Mouse (Mus musculus) adrenal gland, adult 8-10 months (tissue): ENCODE measurements around the gene Scgb1c1. TPM values are rescaled to one million over a fixed set of nuclear protein-coding genes. Genes with fewer than 3 reads are reported as not detected.

ENCODE experiments used
- DNase-seq: peaks from one replicate; pipeline ENCODE4 v3.0.0; 2022
- total RNA-seq, 4 experiments: library from RNA; stranded (reverse); gene quantifications; 2 replicates each; pipeline ENCODE4 v1.2.4; 2022

The Scgb1c1 gene
- total RNA-seq, 4 experiments from 2014 or later: not detected

DNA sequence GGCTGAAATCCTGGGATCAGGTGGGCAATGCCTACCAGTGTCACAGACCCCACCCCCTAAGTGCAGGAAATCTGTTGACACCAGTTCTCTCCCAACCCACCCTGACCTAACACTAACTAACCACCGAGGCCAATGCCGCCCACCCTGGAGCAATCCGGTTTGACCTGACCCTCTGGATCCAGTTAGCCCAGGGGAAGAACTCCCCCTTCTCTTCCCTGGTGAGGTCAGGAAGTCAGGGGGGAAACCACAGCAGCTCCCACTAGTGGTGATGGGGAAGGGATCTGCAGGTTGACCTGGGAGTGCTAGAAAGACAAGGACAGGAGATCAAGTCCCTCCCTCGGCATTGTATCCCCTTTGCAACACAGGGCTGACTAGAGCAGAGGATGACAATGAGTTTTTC is 336 bp downstream of the Scgb1c1 start:
- no peak for DNase-seq

DNA sequence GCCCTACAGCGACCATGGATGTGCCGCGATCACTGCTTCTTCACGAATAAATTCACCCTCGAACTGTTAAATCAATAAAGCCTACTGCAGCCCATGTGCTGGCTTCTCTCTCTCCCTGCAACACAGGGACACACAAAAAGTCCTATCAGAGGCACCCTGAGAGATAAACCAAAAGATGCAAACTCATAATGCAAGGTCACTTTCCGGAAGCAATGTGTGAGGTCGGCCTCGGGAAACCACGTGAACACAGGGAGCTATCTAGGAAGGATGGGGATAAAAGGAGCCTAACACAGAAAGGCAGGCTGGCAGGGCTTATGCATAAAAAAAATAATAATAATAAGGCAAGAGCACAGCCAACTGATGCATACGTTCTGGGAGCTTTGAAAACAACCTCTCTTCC is 1.3 kb downstream of the Scgb1c1 start:
- no peak for DNase-seq

DNA sequence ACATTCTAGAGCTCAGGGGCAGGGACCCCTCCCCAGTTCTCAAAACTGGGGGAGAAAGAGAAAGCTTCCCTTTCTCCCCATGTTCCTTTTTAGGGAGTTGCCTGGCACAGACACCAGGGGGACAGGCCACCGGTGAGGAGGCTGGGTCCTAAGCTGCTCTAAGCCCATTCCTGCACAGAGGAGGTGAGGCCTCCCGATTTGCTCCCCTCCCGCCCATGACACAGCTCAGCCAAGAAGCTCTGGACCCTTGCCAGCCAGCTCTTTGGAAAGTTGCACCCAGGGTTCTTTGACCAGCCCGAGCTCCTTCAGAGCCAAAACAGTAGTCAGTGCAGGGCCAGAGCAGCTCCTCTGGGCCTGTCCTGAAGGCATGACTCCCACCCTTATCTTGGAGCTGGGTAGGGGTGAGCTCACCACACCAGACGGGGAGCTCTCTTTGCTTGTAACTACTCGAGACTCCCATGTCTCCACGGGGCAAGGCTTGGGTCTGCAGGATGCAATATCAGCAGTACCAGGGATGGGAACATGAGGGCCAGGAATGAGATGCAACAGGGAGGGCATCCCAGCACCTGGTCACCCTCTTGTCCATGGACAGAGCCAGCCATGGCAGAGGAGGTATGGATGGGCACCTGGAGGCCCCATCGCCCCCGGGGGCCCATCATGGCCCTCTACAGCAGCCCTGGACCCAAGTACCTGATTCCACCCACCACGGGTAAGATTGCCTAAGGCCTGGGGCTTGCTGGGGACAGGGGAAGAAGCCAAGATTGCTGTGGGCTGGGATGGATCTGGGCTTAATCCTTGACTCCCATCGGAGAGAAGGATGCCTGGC is 2.6 kb downstream of the Scgb1c1 start, which contains the start of gene Odf3:
TSS of gene Odf3 (plus strand) at position 51 of the 826 bp plus-strand sequence.
- peak; percentile 75 for DNase-seq

DNA sequence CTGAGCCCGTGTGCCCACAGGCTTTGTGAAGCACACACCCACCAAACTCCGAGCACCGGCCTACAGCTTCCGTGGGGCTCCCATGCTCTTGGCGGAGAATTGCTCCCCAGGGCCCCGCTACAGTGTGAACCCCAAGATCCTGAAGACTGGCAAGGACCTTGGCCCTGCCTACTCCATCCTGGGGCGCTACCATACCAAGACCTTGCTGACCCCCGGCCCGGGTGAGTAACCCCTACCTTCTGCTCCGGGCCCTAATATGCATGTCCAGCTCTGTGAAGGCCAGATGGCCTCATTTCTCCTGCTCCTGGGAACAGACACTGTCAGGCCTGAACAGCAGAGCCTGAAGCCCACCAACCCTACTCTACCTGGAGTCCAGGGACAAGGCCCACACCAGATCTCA is 3.2 kb downstream of the Scgb1c1 start:
- DNase-seq: no peak

DNA sequence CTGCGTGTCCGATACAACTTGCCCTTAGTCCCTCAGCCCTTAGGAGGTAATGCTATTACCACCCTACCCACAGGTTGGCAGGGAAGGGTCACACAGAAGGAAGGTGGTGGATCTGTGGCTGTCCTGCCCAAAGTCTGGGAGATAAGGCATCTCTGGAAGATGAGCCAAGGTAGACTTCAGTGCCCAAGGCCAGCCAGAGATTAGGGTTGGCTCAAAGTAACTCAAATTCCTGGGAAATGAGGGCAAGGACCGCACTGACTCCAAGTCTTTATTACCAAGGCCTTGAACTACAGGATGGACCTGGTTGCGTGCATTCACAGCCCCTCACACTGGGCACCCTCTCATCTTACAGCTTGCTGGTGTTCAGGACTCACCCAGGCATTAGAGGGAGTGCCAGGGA is 6.6 kb downstream of the Scgb1c1 start:
- DNase-seq: peak; percentile 58

DNA sequence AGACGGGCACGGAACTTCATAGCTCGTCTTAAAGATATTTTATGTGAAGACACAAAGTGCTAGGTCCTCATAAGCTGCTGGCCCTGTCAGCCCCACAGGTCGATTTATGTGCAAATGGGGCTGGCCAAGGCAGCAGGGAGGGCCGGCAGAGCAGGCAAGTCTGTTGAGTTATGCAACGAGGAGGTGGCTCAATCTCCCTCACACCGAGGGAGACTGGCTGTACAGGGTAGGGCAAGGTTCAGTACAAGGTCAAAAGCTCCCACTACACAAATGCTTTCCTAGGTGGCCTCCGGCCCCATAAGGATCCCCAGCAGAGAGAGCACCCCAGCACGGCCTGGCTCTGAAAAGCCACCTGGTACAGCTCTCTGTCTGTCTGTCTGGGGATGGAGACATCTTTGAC is 8.0 kb downstream of the Scgb1c1 start:
- DNase-seq: peak; percentile 76

DNA sequence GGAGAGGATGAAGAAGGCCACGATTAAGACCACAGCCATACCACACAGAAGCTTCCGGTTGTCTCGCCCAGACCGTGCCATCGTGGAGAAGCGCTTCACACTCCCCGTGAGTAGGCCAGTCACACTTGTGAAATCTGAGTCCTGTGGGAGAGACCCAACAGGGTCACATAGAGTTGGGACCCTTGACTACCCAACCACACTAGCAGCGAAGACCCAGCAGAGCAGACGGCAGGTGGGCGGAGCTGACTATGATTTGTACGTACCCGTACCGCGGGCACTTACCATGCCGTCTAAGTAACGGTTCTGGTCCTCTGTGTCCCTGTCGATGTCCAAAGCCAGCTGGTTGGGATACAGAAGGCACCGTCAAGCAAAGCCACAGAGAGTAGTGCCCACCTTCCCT is 9.1 kb downstream of the Scgb1c1 start:
- DNase-seq: no peak

DNA sequence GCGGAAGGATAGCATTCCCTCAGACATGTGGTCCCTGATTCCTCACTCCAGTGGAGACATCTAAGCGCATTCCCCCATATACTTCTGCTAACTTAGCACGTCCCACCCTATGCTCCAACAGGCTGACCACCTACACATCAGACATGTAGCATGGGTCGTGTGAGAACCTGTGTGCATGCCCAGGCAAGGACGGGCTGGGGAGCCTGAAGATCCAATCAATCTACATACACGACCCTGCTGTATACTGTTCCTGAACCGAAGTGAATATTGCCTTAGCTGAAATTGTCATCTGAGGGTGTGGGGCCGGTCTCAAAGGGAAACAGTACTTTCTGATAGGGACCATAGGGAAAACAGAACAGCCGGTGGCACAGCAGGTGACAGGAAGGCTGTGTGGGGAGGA is 9.8 kb downstream of the Scgb1c1 start:
- no peak for DNase-seq

DNA sequence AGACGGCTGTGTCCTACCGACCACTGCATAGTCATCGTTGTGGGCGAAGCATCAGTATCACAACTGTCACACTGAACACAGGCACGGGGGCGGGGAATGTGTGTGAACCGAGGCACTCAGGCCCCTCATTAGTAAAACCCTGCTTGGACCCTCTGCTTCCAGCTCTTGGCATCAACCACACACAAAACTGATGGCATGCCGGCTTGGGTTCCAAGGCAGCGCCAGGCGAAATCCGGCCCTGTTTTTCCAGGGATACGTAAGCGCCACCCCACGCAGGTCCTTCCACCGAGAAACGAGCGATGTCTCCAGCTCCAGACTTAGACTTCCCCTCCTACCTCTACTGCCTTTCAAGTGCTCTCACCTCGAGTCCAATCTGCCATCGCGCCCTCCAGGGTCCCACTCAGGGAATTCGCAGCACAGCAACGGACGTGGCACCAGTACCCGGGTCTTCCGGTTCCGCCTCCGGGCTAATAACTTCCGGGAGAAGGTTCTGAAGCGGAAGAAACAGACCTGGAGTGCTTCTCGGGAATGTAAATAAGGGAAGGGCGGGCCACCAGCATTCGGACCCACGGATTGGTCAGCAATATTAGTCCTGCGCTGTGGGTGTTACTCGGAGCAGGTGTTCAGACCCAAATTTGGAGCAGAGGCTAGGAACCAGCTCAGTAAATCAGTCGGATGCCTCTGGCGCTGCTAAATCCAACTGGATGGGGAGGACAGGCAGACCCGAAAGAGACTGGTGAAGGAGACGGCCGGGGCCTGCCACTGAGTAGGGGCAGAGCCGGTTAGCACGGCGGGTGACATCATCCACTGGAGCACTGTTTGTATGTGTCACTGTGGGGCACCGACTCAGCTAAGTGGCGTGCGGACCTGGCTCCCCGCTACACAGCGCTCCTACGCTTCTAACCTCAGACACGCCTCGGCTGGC is 10.8 kb downstream of the Scgb1c1 start, which contains the start of gene Gm45785:
TSS of gene Gm45785 (minus strand) at position 472 of the 925 bp plus-strand sequence.
- peak; percentile 89 for DNase-seq

DNA sequence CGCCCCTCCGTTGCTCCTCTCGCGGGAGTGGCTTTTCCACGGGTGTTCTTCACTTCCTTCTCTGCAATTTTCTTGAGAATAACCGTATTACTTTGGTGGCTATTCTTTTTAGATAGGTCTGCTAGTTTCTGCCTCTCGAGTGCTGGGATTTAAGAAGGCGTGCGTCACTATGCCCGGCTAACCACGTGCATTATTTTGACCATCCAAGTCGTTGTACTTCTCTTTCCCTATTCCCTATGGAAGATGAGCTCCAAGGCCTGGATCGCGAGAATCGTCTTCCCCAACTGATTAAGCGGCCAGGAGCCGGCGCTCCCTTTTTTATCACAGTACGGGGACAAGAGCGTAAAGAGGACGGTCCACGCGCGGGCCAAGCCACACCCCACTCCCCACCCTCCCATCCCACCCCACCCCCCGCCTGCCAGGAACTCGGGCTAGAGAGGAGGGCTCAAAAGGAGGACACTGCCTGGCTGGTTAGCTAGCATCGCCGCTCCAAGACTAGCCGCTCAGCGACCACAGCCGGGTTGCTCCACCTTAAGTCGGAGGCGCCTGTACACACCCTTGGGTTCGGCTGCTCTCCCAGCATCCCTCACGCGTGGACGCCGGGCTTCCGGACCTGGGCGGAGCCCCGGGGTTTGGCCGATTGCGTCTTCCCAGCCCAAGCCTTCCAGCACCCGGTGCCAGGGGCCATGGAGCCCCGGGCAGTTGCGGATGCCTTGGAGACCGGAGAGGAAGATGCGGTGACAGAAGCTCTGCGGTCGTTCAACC is 11.6 kb downstream of the Scgb1c1 start, which contains the start of gene Ric8a:
TSS of gene Ric8a (plus strand) at position 173 of the 765 bp plus-strand sequence.
- DNase-seq: peak; percentile 92

DNA sequence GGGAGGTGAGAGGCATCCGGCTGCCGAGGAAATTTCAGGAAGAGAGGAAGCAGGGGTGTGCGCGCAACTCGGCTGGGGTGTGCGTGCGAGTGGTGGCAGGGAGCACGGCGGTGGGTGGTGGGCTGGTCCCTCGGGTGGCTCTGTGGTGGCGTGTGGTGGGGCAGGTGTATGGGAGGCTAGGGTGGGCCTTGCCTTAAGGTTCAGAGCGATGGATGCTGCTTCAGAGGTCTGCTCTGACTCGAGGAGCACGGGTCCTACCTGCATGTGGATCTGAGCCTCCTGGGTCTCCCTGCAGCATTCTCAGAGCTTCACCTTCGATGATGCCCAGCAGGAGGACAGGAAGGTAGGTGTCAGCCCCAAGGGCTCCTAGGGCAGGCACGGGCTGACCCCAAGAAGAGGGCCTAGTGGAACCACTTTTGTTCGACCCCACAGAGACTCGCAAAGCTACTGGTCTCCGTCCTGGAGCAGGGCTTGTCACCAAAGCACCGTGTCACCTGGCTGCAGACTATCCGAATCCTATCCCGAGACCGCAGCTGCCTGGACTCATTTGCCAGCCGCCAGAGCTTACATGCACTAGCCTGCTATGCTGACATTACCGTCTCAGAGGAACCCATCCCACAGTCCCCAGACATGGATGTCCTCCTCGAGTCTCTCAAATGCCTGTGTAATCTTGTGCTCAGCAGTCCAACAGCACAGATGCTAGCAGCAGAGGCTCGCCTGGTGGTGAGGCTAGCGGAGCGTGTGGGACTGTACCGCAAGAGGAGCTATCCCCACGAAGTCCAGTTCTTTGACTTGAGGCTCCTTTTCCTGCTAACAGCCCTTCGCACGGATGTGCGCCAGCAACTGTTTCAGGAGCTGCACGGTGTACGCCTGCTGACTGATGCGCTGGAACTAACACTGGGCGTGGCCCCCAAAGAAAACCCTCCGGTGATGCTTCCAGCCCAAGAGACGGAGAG is 12.5 kb downstream of the Scgb1c1 start, which contains the start of gene Bet1l:
TSS of gene Bet1l (minus strand) at position 28 of the 956 bp plus-strand sequence.
- DNase-seq: no peak

DNA sequence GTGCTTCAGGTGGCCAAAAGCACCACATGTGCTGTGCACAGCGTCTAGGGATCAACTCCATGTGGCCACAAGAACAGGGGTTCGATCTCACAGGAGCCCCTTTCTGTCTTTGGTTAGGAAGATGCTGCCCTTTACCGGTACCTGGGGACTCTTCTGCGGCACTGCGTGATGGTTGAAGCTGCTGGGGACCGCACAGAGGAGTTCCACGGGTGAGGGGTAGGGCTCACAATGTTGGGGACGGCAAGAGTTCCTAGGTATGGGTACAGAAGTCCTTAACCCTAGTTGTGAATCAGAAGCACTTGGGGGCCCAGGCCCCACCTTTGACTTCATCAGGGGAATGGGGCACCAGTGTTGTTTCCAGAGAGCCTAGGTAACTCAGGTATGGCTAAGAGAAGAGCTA is 13.4 kb downstream of the Scgb1c1 start:
- DNase-seq: no peak

DNA sequence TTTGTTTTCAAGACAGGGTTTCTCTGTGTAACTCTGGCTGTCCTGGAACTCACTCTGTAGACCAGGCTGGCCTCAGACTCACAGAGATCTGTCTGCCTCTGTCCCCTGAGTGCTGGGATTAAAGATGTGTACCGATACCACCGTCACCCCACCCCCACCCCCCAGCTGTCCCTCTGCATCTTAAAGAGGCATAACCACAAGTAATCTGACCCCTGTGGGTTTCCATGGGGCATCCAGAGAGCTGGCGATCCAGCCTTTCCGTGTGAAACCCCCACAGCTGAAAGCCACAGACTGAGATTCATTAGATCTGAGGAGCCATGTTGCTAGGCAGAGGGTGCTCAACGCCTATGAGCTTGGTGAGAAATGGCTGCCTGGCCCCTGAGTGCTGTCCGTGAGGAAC is 14.7 kb downstream of the Scgb1c1 start:
- DNase-seq: no peak

DNA sequence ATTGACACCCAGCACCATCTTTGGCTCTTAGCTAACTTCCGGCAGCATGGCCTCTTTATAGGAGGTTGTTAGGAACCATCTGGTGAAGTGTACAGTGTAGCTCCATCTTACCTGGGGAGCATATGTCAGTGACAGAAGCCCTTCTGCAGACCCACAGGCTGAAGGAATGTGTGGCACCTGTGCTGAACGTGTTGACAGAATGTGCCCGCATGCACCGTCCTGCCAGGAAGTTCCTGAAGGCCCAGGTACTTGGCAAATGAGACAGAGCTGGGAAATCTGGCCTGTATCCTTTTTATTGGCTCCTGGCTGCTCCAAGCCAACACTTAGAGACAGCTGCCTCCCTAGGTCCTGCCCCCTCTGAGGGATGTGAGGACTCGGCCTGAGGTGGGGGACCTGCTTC is 15.4 kb downstream of the Scgb1c1 start:
- no peak for DNase-seq

DNA sequence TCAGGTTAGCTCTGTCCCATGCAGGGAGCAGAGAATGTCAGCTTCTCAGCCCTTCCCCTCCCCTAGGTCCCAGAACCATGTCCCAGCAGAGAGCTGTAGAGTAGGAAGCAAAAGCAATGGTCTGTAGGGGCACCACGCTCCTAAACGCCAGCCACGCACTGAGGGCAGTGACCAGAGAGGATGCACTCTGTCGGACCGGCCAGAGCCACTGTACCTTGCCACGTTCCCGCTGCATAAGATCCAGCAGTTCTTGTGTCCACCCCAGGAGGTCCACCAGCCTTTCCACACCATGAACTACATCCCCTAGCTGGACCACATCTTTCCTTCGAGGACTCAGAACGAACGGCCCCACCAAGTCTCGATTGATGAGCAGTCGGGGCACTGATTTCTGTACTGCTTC is 19.4 kb downstream of the Scgb1c1 start:
- no peak for DNase-seq

DNA sequence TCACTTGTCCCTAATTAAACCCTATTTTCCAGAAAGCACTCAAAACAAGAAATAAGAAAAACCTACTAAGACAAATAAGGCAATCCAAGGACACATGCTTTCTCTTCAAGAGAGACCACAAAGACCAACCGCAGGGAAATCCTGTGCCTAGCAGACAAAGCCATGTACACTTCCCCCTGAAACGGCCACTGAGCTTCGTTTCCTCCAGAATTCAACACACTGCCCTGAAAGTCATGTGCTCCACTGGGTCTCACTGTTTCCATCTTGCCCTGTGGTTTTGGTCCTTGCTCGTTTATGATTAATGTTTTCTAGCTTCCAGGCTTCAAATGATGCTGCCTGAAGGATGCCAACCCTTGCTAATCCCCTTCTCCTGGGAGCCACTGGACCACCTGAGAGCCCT is 28.9 kb downstream of the Scgb1c1 start:
- DNase-seq: no peak

DNA sequence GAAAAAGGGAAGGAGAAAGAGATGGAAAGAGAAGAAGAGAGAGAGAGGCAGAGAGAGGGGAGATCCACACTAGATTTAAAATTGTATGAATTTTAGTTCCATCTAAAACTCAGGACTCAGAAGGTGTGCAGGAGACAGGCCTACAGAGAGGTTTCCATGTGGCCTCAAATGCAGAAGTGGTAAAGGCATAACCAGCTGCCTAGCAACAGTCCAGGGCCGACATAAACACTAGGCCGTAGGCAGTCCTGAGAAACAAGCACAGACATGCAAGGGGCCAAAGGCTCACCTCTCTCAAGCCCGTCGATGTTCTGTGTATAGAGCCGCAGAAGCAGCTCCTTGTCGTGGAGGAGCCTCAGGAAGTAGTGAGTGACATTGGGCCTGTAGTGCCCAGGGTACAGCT is 32.0 kb downstream of the Scgb1c1 start:
- no peak for DNase-seq

DNA sequence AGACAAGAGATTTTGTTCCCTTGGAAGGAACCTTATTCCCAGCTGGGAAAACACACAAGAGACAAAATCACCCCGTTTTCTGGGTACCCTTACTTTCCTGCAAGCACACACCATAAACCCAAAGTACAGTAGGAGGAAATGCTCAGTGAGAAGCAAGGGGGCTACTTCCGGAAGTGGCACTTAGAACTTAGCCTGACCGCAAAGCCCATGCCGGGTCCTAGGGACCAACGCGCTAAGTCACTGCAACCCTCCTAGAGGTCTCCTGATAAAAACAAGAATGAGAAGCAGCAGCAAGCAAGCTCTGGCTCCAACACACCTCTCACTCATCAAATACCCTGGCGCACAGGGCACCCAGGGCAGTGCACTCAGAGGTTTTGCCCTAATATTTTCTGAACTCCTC is 34.0 kb downstream of the Scgb1c1 start:
- DNase-seq: no peak

DNA sequence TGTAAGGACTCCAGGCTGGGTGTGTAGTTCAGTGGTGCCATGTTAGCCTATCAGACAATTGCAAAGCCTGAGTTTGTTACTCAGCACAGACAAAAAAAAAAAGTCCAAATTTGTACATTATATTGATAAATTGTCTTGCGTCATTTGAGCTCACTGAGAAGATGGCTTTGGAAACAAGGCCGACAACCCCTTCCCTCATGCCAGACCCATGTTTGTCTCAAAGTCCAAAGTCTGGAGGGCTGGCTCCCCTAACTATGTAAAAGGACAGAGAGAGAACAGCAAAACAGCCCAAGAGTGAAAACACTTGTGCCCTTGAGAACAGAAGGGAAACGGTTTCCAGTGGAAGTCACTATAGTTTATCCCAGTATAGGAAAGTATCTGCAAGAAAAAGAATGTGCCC is 35.1 kb downstream of the Scgb1c1 start:
- DNase-seq: no peak

DNA sequence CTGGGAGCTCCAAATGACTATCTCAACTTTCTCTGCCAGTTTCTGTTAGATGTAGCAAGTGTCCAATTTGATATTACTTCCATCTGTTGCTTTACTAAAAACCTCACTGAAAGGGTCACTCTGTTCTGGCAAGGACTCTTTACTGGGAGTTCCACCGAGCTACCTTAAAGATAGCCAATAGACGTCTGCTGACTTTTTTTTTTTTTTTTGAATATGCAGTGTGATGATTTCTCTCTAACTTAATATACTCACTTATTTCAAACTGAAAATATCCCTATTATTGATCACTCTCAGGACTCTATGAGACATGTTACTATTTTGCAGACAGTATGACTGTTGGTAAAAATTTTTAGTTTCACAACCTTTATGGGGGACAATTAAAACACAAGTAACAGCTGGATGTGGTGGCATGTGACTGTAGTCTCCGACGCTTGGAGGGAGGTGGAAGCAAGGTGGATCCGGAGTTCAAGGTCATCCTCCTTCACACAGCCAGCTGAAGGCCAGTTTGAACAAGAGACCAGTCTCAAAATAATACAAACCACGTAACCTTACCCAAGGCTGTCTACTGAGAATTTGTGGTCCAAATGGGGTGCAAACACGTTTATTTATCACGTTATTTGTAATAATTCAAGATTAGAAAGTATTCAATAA is 35.6 kb downstream of the Scgb1c1 start:
- DNase-seq: no peak
